12 mouse cellular contexts compared by ENCODE assay signal in genomic region chr5:144907591-144907990, GRCm38 (mm10). TPM values are rescaled to one million over a fixed set of nuclear protein-coding genes. Genes with fewer than 3 reads are reported as not detected.
A peak's percentile ranks its signal among the peaks of the same experiment; 100 is the strongest.
DNase-seq lines count a peak whose midpoint lies in the region; ATAC-seq and TF ChIP-seq lines count a peak whose summit lies in the region.
"Had no signal": no experiment of that assay in that cellular context is flagged by ENCODE, and none has a peak within 500 bp of the region (broad histone marks: within the 10 kb centered on the region; RNA-seq: fewer than 3 reads in every experiment).

No protein-coding gene starts in this region.

- 0 out of 2 replicates have a peak, but pooled peaks cover 7% of the 10 kb centered on the region for H3K36me3 ChIP-seq in intestine, postnatal 0 days (ENCODE audit: control insufficient read depth, insufficient read depth)
- H3K36me3 ChIP-seq in intestine, embryonic 16.5 days (ENCODE audit: control insufficient read depth, insufficient read depth, low read length) = no peaks in the 10 kb centered on the region
- H3K36me3 ChIP-seq in splenic B cell, adult 2 months (ENCODE audit: control insufficient read depth, insufficient read depth, low read length, poor library complexity, severe bottlenecking) = no peaks in the 10 kb centered on the region
- H3K36me3 ChIP-seq in hindbrain, embryonic 11.5 days (ENCODE audit: control insufficient read depth, insufficient read depth, low read length) = no peaks in the 10 kb centered on the region
- H3K36me3 ChIP-seq: midbrain, embryonic 15.5 days had no signal

- H3K9ac ChIP-seq in intestine, postnatal 0 days (ENCODE audit: low read depth, low read length) = no peak overlapping the region
- H3K9ac ChIP-seq in intestine, embryonic 16.5 days (ENCODE audit: low read depth, low read length) = no peak overlapping the region
- H3K9ac ChIP-seq in hindbrain, embryonic 11.5 days (ENCODE audit: low read depth, low read length) = no peak overlapping the region
- H3K9ac ChIP-seq: midbrain, embryonic 15.5 days had no signal

- peak; percentile 77 for TF ChIP-seq CTCF in intestine, postnatal 0 days (IDR thresholded peaks at IDR 0.05; ENCODE audit: low read depth)

- H3K4me3 ChIP-seq in intestine, postnatal 0 days (ENCODE audit: low read depth, low read length) = no peak overlapping the region
- H3K4me3 ChIP-seq in intestine, embryonic 16.5 days (ENCODE audit: low read length) = no peak overlapping the region
- no peak overlapping the region for H3K4me3 ChIP-seq in hindbrain, embryonic 11.5 days (ENCODE audit: low read depth, low read length)
- H3K4me3 ChIP-seq: midbrain, embryonic 15.5 days had no signal

- no peak overlapping the region for H3K27ac ChIP-seq in intestine, postnatal 0 days (ENCODE audit: low read depth, low read length)
- H3K27ac ChIP-seq in intestine, embryonic 16.5 days (ENCODE audit: low read length) = no peak overlapping the region
- no peak overlapping the region for H3K27ac ChIP-seq in hindbrain, embryonic 11.5 days (ENCODE audit: low read depth, low read length)
- H3K27ac ChIP-seq: midbrain, embryonic 15.5 days had no signal

- no peak for ATAC-seq in intestine, postnatal 0 days
- ATAC-seq in intestine, embryonic 16.5 days = no peak
- no peak for ATAC-seq in hindbrain, embryonic 11.5 days (ENCODE audit: low FRiP score)
- ATAC-seq: midbrain, embryonic 15.5 days had no signal

- no peak overlapping the region for H3K4me2 ChIP-seq in intestine, postnatal 0 days (replicated peaks; ENCODE audit: low read depth)
- no peak overlapping the region for H3K4me2 ChIP-seq in intestine, embryonic 16.5 days (ENCODE audit: low read depth, low read length)
- H3K4me2 ChIP-seq in hindbrain, embryonic 11.5 days (replicated peaks; ENCODE audit: low read depth, low read length) = no peak overlapping the region
- H3K4me2 ChIP-seq: midbrain, embryonic 15.5 days had no signal

- H3K4me1 ChIP-seq in intestine, postnatal 0 days (replicated peaks; ENCODE audit: control insufficient read depth, insufficient read depth, low read length) = peaks cover 5% of the 10 kb centered on the region
- H3K4me1 ChIP-seq in intestine, embryonic 16.5 days (ENCODE audit: control insufficient read depth, insufficient read depth, low read length) = peaks cover 11% of the 10 kb centered on the region; the same call in 1 of the 2 replicates
- H3K4me1 ChIP-seq in hindbrain, embryonic 11.5 days (replicated peaks; ENCODE audit: control insufficient read depth, insufficient read depth, low read length) = no peaks in the 10 kb centered on the region

- no peaks in the 10 kb centered on the region for H3K9me3 ChIP-seq in intestine, postnatal 0 days (ENCODE audit: control insufficient read depth)
- H3K9me3 ChIP-seq in intestine, embryonic 16.5 days (ENCODE audit: control insufficient read depth, low read length) = no peaks in the 10 kb centered on the region
- no peaks in the 10 kb centered on the region for H3K9me3 ChIP-seq in hindbrain, embryonic 11.5 days (ENCODE audit: control insufficient read depth, low read length)
- H3K9me3 ChIP-seq: midbrain, embryonic 15.5 days had no signal

- no peaks in the 10 kb centered on the region for H3K27me3 ChIP-seq in intestine, postnatal 0 days (replicated peaks; ENCODE audit: control insufficient read depth, insufficient read depth, low read length)
- no peaks in the 10 kb centered on the region for H3K27me3 ChIP-seq in intestine, embryonic 16.5 days (replicated peaks; ENCODE audit: control insufficient read depth, insufficient read depth, low read length)
- no peaks in the 10 kb centered on the region for H3K27me3 ChIP-seq in splenic B cell, adult 2 months (ENCODE audit: control insufficient read depth, insufficient read depth, low read length, poor library complexity, severe bottlenecking)
- no peaks in the 10 kb centered on the region for H3K27me3 ChIP-seq in hindbrain, embryonic 11.5 days (ENCODE audit: control insufficient read depth, insufficient read depth, low read length)
- H3K27me3 ChIP-seq: midbrain, embryonic 15.5 days had no signal

- DNase-seq in thymus, postnatal 14 days = peak; percentile 19
- DNase-seq in thymus, postnatal 4 days = no peak
- DNase-seq in lung, adult 18-20 months = peak; percentile 28 to 49
- peak; percentile 4 for DNase-seq in splenic B cell, adult 2 months (ENCODE audit: low read depth, low spot score)
- DNase-seq in hindbrain, embryonic 11.5 days (ENCODE audit: low spot score) = no peak
- no peak for DNase-seq in adrenal gland, postnatal 25 days
- DNase-seq: heart, postnatal 10 days; kidney, adult 8-10 months; right cerebral cortex, postnatal 14 days had no signal

- 71% methylated on average over 2 of the region's 2 CpGs for WGBS in intestine, postnatal 0 days
- 75% methylated on average over 2 of the region's 2 CpGs for WGBS in intestine, embryonic 16.5 days
- WGBS in hindbrain, embryonic 11.5 days = 66% methylated on average over 2 of the region's 2 CpGs

RNA-seq across cellular contexts. Expression of gene Smurf1, which starts 58.1 kb away (rescaled TPM):
- polyA plus RNA-seq in intestine, postnatal 0 days (2015; fragmentation: Nextera tagmentation; extraction: Ambion mirVana) = 7.4 and 8.2 TPM in 2 replicates
- polyA plus RNA-seq in intestine, embryonic 16.5 days (2015; fragmentation: Nextera tagmentation; extraction: Ambion mirVana) = 3.5 and 5.0 TPM in 2 replicates
- polyA plus RNA-seq in hindbrain, embryonic 11.5 days (2014; fragmentation: Nextera tagmentation; extraction: Ambion mirVana) = 16.6 and 18.1 TPM in 2 replicates
- 18.8 and 24.7 TPM in 2 replicates for total RNA-seq in adrenal gland, postnatal 25 days (2021)

Comparison
In these comparisons a context has a peak if more than half of its experiments do, and no peak if none do; other contexts are left out.
1. DNase-seq: peak in thymus, postnatal 14 days (single experiment), lung, adult 18-20 months (2 of 2) and splenic B cell, adult 2 months (single experiment); none in thymus, postnatal 4 days (single experiment), hindbrain, embryonic 11.5 days (single experiment) and adrenal gland, postnatal 25 days (single experiment).